Mouse (Mus musculus): ENCODE results near the gene Reep3. TPM values are rescaled to one million over a fixed set of nuclear protein-coding genes. Genes with fewer than 3 reads are reported as not detected.
A peak's percentile ranks its signal among the peaks of the same experiment; 100 is the strongest.

The Reep3 gene
- polyA plus RNA-seq, 1 experiment: 17.1 TPM

GRCm38 (mm10) chr10:67111799-67112177 is 15.0 kb upstream of the Reep3 start:
- DNase-seq (ENCODE audit: low read depth, low spot score): no peak

GRCm38 (mm10) chr10:67111044-67111798 is 14.5 kb upstream of the Reep3 start:
- 56% methylated on average over 14 of the region's 14 CpGs for WGBS
- no peak for DNase-seq (ENCODE audit: low read depth, low spot score)

More at GRCm38 (mm10) chr10:67111799-67112177, 15.0 kb upstream of the Reep3 start:
- 55% methylated on average over 5 of the region's 5 CpGs for WGBS

DNA sequence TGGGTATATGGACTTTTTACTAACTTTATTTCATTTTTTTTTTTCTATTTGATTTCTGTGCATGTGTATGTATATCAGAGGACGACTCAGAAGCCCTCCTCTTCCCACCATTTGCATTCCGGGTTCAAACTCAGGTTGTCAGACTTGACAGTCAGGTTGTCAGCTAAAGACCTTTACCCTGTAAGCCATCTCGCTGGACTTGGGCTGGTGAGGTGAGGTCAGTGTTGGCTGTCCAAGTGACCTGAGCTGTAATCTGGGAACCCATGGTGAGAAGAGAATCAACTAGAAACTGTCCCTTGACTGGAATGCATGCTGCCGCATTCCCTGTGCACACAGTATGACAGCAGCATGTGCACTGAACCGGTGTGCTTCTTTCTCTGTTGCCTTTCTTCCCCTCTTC is 12.9 kb upstream of the Reep3 start:
- DNase-seq (ENCODE audit: low read depth, low spot score): no peak
- WGBS: 80% methylated on average over 5 of the region's 5 CpGs

DNA sequence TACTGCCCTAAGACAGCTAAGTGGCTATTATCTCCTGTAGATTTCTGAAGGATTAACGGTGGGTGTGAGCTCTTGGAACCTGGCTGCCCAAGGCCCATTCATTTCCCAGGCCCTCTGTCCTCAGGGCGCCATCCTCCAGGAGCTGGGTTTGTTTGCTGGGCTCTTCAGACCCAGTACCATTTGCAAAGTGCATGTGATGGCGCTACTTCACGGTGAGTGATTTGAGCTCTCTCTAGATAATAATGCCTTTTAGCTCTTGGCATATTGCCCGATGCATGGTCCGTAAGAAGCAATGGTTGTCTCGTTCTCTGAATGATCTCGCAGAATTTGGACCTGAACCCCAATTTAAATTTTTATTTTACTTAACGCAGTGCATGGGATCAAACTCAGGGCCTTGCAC is 11.4 kb upstream of the Reep3 start:
- no peak for DNase-seq (ENCODE audit: low read depth, low spot score)
- 77% methylated on average over 9 of the region's 9 CpGs for WGBS

- no peak for DNase-seq (ENCODE audit: low read depth, low spot score)
- WGBS: 36% methylated on average over 9 of the region's 9 CpGs
These were observed 10.4 kb upstream of the Reep3 start for GRCm38 (mm10) chr10:67107017-67107761.

- WGBS: 76% methylated on average over 6 of the region's 6 CpGs
These were observed 9.7 kb upstream of the Reep3 start for GRCm38 (mm10) chr10:67106400-67106799.

DNA sequence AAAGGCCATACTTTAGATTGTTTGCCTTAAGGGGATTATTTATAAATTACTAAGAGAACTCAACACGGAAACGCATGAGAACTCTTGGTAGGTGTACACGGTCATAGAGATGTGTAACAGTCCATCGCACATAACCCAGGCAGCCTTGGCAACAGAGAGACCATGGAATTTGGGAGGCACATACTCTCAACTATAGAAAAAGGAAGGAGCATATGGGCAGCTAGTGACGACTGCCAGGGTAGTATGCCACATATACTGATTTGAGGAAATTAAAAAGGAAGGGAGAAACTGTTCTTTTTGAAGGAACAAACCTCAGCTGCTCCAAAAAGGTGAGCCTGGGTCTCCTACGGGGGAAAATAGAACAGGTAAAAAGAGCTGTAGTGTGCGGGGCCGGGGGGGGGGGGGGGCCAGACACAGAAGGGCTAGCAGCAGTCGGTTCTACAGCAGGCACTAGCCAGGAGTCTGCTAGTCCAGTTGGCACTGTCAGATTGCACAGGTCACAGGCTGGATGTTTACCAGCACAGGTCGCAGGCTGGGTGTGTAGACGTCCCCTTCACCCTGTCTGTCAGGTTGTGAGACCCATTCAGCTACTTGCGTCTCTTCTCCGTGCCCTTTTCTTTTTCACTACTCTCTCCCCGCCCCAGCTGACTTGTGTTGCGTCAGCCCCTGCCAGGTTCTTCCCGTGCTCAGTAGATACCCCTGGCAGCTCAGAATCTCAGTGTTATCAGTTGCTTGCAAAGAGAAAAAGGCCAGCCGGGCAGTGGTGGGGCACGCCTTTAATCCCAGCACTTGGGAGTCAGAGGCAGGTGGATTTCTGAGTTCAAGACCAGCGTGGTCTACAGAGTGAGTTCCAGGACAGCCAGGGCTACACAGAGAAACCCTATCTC is 8.8 kb upstream of the Reep3 start:
- no peak for DNase-seq (ENCODE audit: low read depth, low spot score)
- WGBS: 72% methylated on average over 19 of the region's 19 CpGs

More at GRCm38 (mm10) chr10:67106400-67106799, 9.7 kb upstream of the Reep3 start:
- DNase-seq (ENCODE audit: low read depth, low spot score): no peak

- DNase-seq (ENCODE audit: low read depth, low spot score): no peak
- WGBS: 65% methylated on average over 9 of the region's 9 CpGs
These were observed 7.8 kb upstream of the Reep3 start for GRCm38 (mm10) chr10:67104543-67104942.

DNA sequence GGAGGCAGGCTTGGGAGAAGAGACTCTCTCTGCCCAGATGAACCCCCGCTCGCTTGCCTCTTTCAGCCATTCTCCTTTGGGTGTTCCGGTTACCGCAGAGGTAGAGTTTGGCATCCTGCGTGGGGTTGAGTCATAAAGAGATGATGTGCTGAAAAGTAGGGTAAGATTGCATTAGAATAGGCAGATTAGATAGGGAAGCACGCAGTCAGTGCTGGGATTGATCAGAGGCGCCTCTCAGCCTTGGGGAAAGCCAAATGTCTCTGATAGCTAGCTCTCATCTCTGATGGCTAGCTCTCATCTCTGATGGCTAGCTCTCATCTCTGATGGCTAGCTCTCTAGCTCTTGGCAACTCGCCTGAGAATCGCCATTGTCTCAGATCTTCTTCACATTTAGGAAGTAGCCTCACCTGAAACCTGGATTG is 4.1 kb upstream of the Reep3 start:
- 81% methylated on average over 9 of the region's 9 CpGs for WGBS
- DNase-seq (ENCODE audit: low read depth, low spot score): no peak

- peak; percentile 57 for DNase-seq (ENCODE audit: low read depth, low spot score)
- WGBS: 44% methylated on average over 7 of the region's 7 CpGs
These were observed 3.4 kb upstream of the Reep3 start for GRCm38 (mm10) chr10:67100011-67100661.

GRCm38 (mm10) chr10:67099183-67099929 is 2.6 kb upstream of the Reep3 start:
- DNase-seq (ENCODE audit: low read depth, low spot score): no peak

DNA sequence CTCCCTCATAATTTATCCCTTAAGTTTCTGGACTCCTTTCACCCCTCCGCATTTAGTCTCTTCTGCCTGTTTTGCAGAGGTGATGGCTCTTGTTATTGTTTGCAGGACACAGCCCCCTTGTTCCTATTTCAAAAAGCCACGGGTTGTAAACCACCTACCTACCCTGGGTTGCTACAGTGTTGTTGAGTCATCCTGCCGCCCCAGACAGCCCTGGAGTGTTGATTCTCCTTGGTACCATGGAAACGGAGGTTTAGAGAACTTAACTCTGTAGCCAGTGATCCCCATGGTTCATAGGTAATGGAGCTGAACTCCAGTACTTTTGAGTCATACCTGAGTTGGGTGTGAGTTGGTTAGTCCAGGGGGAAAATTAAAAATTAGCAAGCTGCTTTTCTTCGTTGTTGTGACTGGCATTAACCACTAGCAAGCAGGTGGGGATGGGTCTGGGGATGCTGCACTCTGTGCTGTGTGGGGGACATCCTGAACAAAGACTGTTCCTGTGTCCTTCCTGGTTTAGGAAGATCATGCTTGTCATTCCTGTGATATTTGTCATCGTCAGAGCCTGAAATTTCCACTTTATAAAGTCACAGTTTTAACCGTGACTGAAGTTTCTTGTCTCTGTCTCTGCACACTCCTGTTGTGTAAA is 1.8 kb upstream of the Reep3 start:
- 20% methylated on average over 7 of the region's 7 CpGs for WGBS
- peak; percentile 53 for DNase-seq (ENCODE audit: low read depth, low spot score)

More at GRCm38 (mm10) chr10:67099183-67099929, 2.6 kb upstream of the Reep3 start:
- 78% methylated on average over 13 of the region's 13 CpGs for WGBS

- no peak for DNase-seq (ENCODE audit: low read depth, low spot score)
- 2% methylated on average over 15 of the region's 15 CpGs for WGBS
These were observed 849 bp upstream of the Reep3 start for GRCm38 (mm10) chr10:67097437-67098150.

GRCm38 (mm10) chr10:67095798-67096620 is 736 bp downstream of the Reep3 start, which contains the start of gene Jmjd1c:
Gene Jmjd1c (plus strand): TSS chr10:67096125.
- DNase-seq (ENCODE audit: low read depth, low spot score): no peak
- 1% methylated on average over 69 of the region's 73 CpGs for WGBS

DNA sequence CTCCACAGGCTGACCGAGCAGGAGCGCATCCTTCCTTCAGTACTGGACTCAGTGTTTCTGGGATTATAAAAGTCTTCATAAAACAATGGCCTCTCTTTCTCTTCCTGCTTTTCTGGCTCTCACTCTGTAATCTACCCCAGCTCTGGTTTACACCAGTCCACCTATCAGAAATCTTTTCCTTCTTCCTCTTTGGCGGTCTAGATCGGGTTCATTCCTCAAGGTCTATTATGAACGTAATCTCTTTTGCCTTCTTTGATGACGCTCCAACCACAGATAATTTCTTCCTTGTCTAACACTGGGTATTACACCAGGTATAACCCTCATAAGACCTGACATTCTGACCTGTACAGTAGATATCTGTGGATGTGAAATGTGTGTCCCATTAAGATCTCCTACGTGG is 1.8 kb downstream of the Reep3 start:
- peak; percentile 57 for DNase-seq (ENCODE audit: low read depth, low spot score)
- WGBS: 39% methylated on average over 7 of the region's 7 CpGs

DNA sequence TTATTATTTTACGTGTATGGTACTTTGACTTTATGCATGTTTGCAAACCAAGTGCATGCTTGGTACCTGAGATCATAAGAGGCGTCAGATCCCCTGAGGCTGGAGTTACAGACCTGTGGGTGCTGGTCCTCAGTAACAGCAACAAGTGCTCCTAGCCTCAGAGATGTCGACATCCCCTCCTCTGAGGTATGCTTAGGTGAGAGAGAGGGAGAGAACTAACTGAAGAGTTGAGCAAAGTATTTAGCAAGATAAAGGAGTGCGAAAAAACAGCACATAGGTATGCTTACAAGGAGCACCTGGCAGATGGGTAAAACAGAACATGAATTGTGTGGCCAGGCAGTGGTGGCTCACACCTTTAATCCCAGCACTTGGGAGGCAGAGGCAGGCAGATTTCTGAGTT is 6.1 kb downstream of the Reep3 start:
- 94% methylated on average over 4 of the region's 4 CpGs for WGBS
- no peak for DNase-seq (ENCODE audit: low read depth, low spot score)
